Mouse (Mus musculus): ENCODE results near the gene Sgsm3.

Gene Sgsm3

GRCm38 (mm10) chr15:81026901-81027300, 49.3 kb downstream of the Sgsm3 start:
- DNase-seq (ENCODE audit: low spot score): no peak

GRCm38 (mm10) chr15:81027378-81028173, 50.0 kb downstream of the Sgsm3 start:
- DNase-seq (ENCODE audit: low spot score): peak; percentile 81

GRCm38 (mm10) chr15:81030891-81031425, 53.4 kb downstream of the Sgsm3 start:
- no peak for DNase-seq (ENCODE audit: low spot score)

GRCm38 (mm10) chr15:81031611-81032010, 54.0 kb downstream of the Sgsm3 start:
- DNase-seq (ENCODE audit: low spot score): no peak

- DNase-seq (ENCODE audit: low spot score): no peak
These were observed 55.5 kb downstream of the Sgsm3 start for GRCm38 (mm10) chr15:81032941-81033629.

- no peak for DNase-seq (ENCODE audit: low spot score)
These were observed 56.6 kb downstream of the Sgsm3 start for GRCm38 (mm10) chr15:81034119-81034518.

GRCm38 (mm10) chr15:81035417-81036162, 58.0 kb downstream of the Sgsm3 start:
- DNase-seq (ENCODE audit: low spot score): no peak

GRCm38 (mm10) chr15:81038419-81038818, 60.9 kb downstream of the Sgsm3 start:
- no peak for DNase-seq (ENCODE audit: low spot score)

GRCm38 (mm10) chr15:81041767-81042166, 64.2 kb downstream of the Sgsm3 start:
- no peak for DNase-seq (ENCODE audit: low spot score)

GRCm38 (mm10) chr15:81042276-81042931, 64.8 kb downstream of the Sgsm3 start:
- peak; percentile 51 for DNase-seq (ENCODE audit: low spot score)

GRCm38 (mm10) chr15:81044446-81044845, 66.9 kb downstream of the Sgsm3 start:
- no peak for DNase-seq (ENCODE audit: low spot score)

- no peak for DNase-seq (ENCODE audit: low spot score)
These were observed 67.8 kb downstream of the Sgsm3 start for GRCm38 (mm10) chr15:81045336-81045735.

- DNase-seq (ENCODE audit: low spot score): no peak
These were observed 68.5 kb downstream of the Sgsm3 start for GRCm38 (mm10) chr15:81046061-81046460.

- DNase-seq (ENCODE audit: low spot score): no peak
These were observed 69.9 kb downstream of the Sgsm3 start for GRCm38 (mm10) chr15:81047497-81047896.

GRCm38 (mm10) chr15:81049401-81050053, 72.0 kb downstream of the Sgsm3 start:
- no peak for DNase-seq (ENCODE audit: low spot score)

- no peak for DNase-seq (ENCODE audit: low spot score)
These were observed 72.9 kb downstream of the Sgsm3 start for GRCm38 (mm10) chr15:81050488-81050887.

- no peak for DNase-seq (ENCODE audit: low spot score)
These were observed 74.9 kb downstream of the Sgsm3 start for GRCm38 (mm10) chr15:81052491-81052890.

GRCm38 (mm10) chr15:81055488-81055887, 77.9 kb downstream of the Sgsm3 start:
- no peak for DNase-seq (ENCODE audit: low spot score)

- no peak for DNase-seq (ENCODE audit: low spot score)
These were observed 80.2 kb downstream of the Sgsm3 start for GRCm38 (mm10) chr15:81057736-81058135.

- no peak for DNase-seq (ENCODE audit: low spot score)
These were observed 83.4 kb downstream of the Sgsm3 start for GRCm38 (mm10) chr15:81060975-81061374.

Measured in ovary, postnatal 14 days (tissue).